Mouse (Mus musculus) CH12.LX (cell line): ENCODE results near the gene Ppt2.

Experiments used
- BHLHE40 ChIP-seq: IDR thresholded peaks from 2 replicates; pipeline ENCODE4 v1.6.1; 2011; ENCODE audit warnings: mild to moderate bottlenecking, low read depth, low read length, improper control_type of control experiment
- CHD2 ChIP-seq: IDR thresholded peaks from 2 replicates; pipeline ENCODE4 v1.6.1; 2011; ENCODE audit warnings: low read length, improper control_type of control experiment
- CTCF ChIP-seq, 2 experiments: IDR thresholded peaks in 1 of 2; conservative IDR thresholded peaks in 1 of 2; 2 replicates each; pipeline ENCODE4 v1.5.1; 2011 to 2012; ENCODE audit warnings: low read depth in 2 of 2, low read length in 2 of 2, improper control_type of control experiment in 1 of 2, inconsistent platforms in 1 of 2, mild to moderate bottlenecking in 1 of 2, moderate library complexity in 1 of 2
- ELF1 ChIP-seq: IDR thresholded peaks from 2 replicates; pipeline ENCODE4 v1.6.1; 2014; ENCODE audit warnings: low read depth, mild to moderate bottlenecking, inconsistent platforms, low read length, improper control_type of control experiment
- KAT2A ChIP-seq: IDR thresholded peaks from 2 replicates; pipeline ENCODE4 v1.6.1; 2012; ENCODE audit warnings: low read length, improper control_type of control experiment, inconsistent platforms; ENCODE audit not compliant: insufficient replicate concordance
- POLR2A ChIP-seq: IDR thresholded peaks from 2 replicates; pipeline ENCODE4 v1.6.1; 2011; ENCODE audit warnings: low read depth, mild to moderate bottlenecking, improper control_type of control experiment, low read length
- POLR2AphosphoS2 ChIP-seq: IDR thresholded peaks from 2 replicates; pipeline ENCODE4 v1.6.1; 2011; ENCODE audit warnings: low read depth, low read length, improper control_type of control experiment
- RAD21 ChIP-seq: IDR thresholded peaks from 2 replicates; pipeline ENCODE4 v1.6.1; 2011; ENCODE audit warnings: low read depth, mild to moderate bottlenecking, low read length, improper control_type of control experiment, moderate library complexity
- RCOR1 ChIP-seq: conservative IDR thresholded peaks from 2 replicates; pipeline ENCODE4 v1.6.1; 2012; ENCODE audit warnings: low read depth, mild to moderate bottlenecking, inconsistent platforms, low read length, improper control_type of control experiment
- TBP ChIP-seq: conservative IDR thresholded peaks from 2 replicates; pipeline ENCODE4 v1.6.1; 2011; ENCODE audit warnings: low read depth, low read length, improper control_type of control experiment
- USF2 ChIP-seq: conservative IDR thresholded peaks from 2 replicates; pipeline ENCODE4 v1.6.1; 2011; ENCODE audit warnings: low read depth, low read length, improper control_type of control experiment

DNA sequence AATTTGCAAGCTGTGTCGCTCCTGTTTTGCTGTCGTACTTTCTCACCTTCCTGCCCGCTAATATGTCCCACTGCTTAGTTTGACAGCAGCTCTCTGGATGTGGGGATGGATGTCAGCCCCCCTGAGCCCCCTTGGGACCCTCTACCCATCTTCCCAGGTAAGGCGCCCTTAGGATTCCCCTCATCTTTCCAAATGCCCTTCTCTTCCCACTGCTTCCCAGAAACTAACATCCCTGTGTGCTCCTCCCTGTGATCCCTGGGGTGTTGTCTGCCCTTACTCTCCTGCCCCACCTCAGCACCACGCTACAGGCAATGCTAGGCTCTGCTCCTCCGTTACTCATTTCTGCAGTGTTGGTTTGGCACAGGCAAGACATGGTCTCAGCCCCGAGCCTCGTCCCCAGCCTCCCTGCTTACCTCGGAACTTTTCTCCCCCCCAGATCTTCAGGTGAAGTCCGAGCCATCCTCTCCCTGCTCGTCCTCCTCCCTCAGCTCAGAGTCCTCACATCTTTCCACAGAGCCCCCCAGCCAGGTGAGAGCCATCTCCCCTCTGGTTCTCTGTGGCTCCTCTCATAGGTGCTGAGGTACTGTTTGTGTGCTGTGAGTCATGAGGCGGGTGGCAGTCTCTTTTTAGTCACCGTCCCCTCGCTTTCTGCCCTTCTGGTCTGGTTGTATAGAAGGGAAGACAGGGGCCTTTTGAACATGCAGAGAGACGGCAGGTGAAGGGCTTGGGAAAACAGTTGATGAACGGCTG, 20.0 kb upstream of the Ppt2 start:
- no peak for TF ChIP-seq ELF1
- no peak for TF ChIP-seq RAD21
- no peak for TF ChIP-seq BHLHE40
- no peak for TF ChIP-seq CTCF (conservative IDR thresholded peaks at IDR 0.05 in 1 of 2, IDR thresholded peaks at IDR 0.05 in 1 of 2; ENCODE audit: low read depth in 2 of 2, low read length in 2 of 2)
- no peak for TF ChIP-seq KAT2A
- no peak for TF ChIP-seq POLR2A
- no peak for TF ChIP-seq USF2
- no peak for TF ChIP-seq TBP
- TF ChIP-seq POLR2AphosphoS2: no peak
- no peak for TF ChIP-seq RCOR1
- no peak for TF ChIP-seq CHD2
